Mouse (Mus musculus) hindbrain, embryonic 16.5 days (tissue): Measurements from ENCODE around the gene Bmpr1a. TPM values are rescaled to one million over a fixed set of nuclear protein-coding genes. Genes with fewer than 3 reads are reported as not detected.

Experiments
- ATAC-seq: fragments of 200-750 bp; cut with Nextera tagmentation; 2 replicates; pipeline ENCODE4 v1.8.0; 2017; ENCODE audit warnings: moderate TSS enrichment, moderate library complexity
- H3K27ac ChIP-seq: fragments of 300-500 bp; sonication (generic); 2 replicates; pipeline ENCODE4 v1.5.1; 2014; ENCODE audit warnings: low read depth, mild to moderate bottlenecking, control low read depth, low read length, moderate library complexity
- H3K27me3 ChIP-seq: fragments of 300-500 bp; sonication (generic); replicated peaks from 2 replicates; pipeline ENCODE4 v1.6.1; 2014; ENCODE audit warnings: low read length; ENCODE audit not compliant: control insufficient read depth, insufficient read depth
- H3K36me3 ChIP-seq: fragments of 300-500 bp; sonication (generic); 2 replicates; pipeline ENCODE4 v1.6.1; 2014; ENCODE audit warnings: mild to moderate bottlenecking, low read length, moderate library complexity, mixed read lengths; ENCODE audit not compliant: control insufficient read depth, insufficient read depth
- H3K4me1 ChIP-seq: fragments of 300-500 bp; sonication (generic); 2 replicates; pipeline ENCODE4 v1.6.1; 2014; ENCODE audit warnings: low read depth, low read length; ENCODE audit not compliant: control insufficient read depth, insufficient read depth
- H3K4me2 ChIP-seq: fragments of 300-500 bp; sonication (generic); 2 replicates; pipeline ENCODE4 v1.6.1; 2014; ENCODE audit warnings: mild to moderate bottlenecking, low read length, control low read depth, moderate library complexity
- H3K4me3 ChIP-seq: fragments of 300-500 bp; sonication (generic); 2 replicates; pipeline ENCODE4 v1.5.1; 2014; ENCODE audit warnings: mild to moderate bottlenecking, low read length, control low read depth, moderate library complexity
- H3K9ac ChIP-seq: fragments of 300-500 bp; sonication (generic); 2 replicates; pipeline ENCODE4 v1.6.1; 2014; ENCODE audit warnings: low read depth, mild to moderate bottlenecking, control low read depth, low read length, moderate library complexity
- H3K9me3 ChIP-seq: fragments of 300-500 bp; sonication (generic); 2 replicates; pipeline ENCODE4 v1.6.1; 2014; ENCODE audit warnings: mild to moderate bottlenecking, low read length, moderate library complexity; ENCODE audit not compliant: control insufficient read depth
- WGBS: fragments of 180-500 bp; shearing (Covaris S2); extraction: QIAGEN DNeasy Blood & Tissue Kit; methylation state at CpG from one replicate; pipeline ENCODE4 v1.1.7; 2014; 5-methylcytosine and 5-hydroxymethylcytosine counted together
- polyA plus RNA-seq: library from polyadenylated mRNA; unstranded; fragments of >200 nt; fragmentation: Nextera tagmentation; extraction: Ambion mirVana; gene quantifications from 2 replicates; pipeline ENCODE4 v1.2.1, GENCODE M21; 2015

The Bmpr1a gene
- 11.1 and 19.0 TPM in 2 replicates for polyA plus RNA-seq

DNA sequence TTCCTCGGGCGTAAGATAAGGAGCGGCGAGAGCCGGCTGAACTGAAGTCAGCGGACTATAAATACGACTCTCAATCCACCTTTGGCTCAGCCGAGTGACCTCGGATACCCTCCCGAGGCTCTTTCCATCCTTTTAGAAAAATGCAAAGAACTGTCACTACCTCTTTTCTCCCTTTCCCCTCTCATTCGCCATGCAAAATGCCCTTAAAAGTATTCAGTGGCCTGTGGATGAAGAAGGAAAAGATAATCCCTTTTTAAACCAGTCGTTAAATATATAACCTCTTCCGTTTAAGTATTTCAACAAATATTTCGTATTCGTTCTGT lies at the start of gene Bmpr1a:
TSS of gene Bmpr1a (minus strand) at position 17 of the 323 bp plus-strand sequence.
- H3K36me3 ChIP-seq = no peaks in the 10 kb centered on the region
- no peaks in the 10 kb centered on the region for H3K9me3 ChIP-seq
- peak within 1 kb of the TSS; percentile 87 for H3K4me3 ChIP-seq
- peak within 1 kb of the TSS; percentile 95 for H3K9ac ChIP-seq
- H3K4me2 ChIP-seq = peak within 1 kb of the TSS; percentile 62
- peak within 1 kb of the TSS; percentile 98 for H3K27ac ChIP-seq
- H3K27me3 ChIP-seq = no peaks in the 10 kb centered on the region
- H3K4me1 ChIP-seq = peaks cover 19% of the 10 kb centered on the region
- WGBS = 10% methylated on average over 15 of the region's 15 CpGs
- no peak for ATAC-seq

DNA sequence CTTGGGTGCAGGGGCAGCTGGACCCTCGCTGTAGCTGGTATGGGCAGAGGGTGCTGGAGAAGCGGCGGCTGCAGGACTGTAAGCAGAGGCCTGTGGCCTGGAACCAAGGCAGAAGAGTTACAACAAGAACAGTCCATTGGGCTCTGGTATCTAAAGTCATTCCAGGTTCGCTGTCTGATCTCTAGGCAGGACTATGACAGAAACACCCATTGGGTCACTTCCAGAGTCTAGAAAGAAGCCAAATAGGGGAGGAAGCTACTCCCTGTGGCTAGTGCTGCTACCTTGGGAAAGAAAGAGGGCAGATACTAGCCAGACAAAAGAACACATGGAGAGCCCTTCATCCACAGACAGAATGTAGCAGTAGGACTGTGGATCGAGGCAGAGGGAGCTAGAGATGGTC lies 49.1 kb upstream of the Bmpr1a start:
- Histone ChIP-seq H3K4me1 (no peaks in the 10 kb centered on the region), H3K9me3 (no peaks in the 10 kb centered on the region), H3K9ac (no peak overlapping the region), H3K4me3 (no peak overlapping the region), H3K27ac (no peak overlapping the region), H3K36me3 (no peaks in the 10 kb centered on the region), H3K4me2 (no peak overlapping the region), H3K27me3 (no peaks in the 10 kb centered on the region)
- WGBS = 88% methylated on average over 5 of the region's 5 CpGs
- ATAC-seq = no peak

DNA sequence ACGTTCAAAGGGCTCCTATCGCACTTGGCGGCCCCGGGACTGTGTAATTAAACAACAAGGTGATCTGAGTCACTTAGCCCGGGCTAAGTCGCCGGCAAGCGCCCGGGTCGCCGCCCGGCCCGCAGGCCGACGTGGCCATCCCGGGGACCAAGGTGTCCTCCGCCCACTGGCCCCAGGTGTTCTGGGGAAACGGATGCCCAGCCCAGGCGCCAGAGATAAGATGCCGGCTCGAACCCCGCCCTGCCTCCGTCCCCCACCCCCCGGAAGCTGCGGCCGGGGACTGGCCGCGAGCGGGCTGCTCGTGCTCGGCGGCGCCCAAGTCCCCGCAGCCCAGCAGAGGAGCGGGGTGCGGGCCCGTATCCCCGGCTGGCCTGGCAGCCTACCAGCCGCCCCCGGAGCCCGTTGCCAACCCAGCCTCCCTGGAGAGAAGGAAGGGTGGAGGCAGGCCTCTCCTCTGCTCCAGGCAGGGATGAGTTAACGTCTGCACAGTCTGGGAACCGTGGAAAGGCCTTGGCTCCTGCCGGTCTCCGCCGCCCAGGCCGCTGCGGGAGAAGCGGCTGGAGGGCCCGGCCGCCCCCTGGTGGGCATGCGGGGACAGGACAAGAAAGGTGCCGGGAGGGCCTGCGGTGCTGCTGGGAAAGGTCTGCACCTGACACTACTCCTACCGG lies 46.0 kb upstream of the Bmpr1a start:
- peak overlapping the region; percentile 93 for H3K9ac ChIP-seq
- H3K4me3 ChIP-seq = peak overlapping the region; percentile 81
- H3K9me3 ChIP-seq = no peaks in the 10 kb centered on the region
- peak overlapping the region; percentile 90 for H3K27ac ChIP-seq
- peak; percentile 96 for ATAC-seq
- no peaks in the 10 kb centered on the region for H3K4me1 ChIP-seq
- H3K4me2 ChIP-seq = peak overlapping the region; percentile 83
- no peaks in the 10 kb centered on the region for H3K27me3 ChIP-seq
- under 1% methylated on average over 52 of the region's 55 CpGs for WGBS
- H3K36me3 ChIP-seq = no peaks in the 10 kb centered on the region

DNA sequence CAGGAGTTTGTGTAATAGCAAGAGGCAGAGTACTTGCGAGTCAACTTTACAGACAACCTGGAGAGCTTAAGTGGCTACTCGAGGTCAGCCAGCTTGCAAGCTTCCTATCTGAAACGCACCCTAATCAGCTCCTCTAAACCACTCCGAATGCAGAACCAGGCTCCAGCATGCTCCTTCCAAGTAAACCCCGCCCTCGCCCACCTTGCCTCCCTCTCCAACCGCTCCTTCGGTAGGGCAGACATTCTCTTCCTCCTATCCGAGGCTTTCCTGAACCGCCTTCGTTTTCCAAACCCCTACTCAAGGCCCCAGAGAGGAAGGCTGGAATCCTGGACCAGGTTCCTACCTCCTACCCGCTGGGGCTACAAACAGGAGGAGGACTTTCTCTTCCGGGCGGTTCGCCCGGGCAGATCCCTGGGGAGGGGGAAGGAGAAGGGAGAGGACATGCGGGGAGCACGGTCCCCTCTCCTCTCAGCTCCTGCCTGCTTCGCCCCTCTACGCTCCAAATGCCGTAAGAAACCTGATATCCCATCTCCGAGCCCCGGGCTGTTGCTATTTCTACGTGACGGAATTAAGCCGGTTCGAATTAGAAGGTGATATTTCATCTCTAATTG lies 45.4 kb upstream of the Bmpr1a start:
- no peaks in the 10 kb centered on the region for H3K9me3 ChIP-seq
- under 1% methylated on average over 27 of the region's 27 CpGs for WGBS
- peak overlapping the region; percentile 93 for H3K9ac ChIP-seq
- ATAC-seq = peak; percentile 63
- peak overlapping the region; percentile 90 for H3K27ac ChIP-seq
- no peaks in the 10 kb centered on the region for H3K36me3 ChIP-seq
- peak overlapping the region; percentile 81 for H3K4me3 ChIP-seq
- no peaks in the 10 kb centered on the region for H3K27me3 ChIP-seq
- no peaks in the 10 kb centered on the region for H3K4me1 ChIP-seq
- H3K4me2 ChIP-seq = peak overlapping the region; percentile 83

DNA sequence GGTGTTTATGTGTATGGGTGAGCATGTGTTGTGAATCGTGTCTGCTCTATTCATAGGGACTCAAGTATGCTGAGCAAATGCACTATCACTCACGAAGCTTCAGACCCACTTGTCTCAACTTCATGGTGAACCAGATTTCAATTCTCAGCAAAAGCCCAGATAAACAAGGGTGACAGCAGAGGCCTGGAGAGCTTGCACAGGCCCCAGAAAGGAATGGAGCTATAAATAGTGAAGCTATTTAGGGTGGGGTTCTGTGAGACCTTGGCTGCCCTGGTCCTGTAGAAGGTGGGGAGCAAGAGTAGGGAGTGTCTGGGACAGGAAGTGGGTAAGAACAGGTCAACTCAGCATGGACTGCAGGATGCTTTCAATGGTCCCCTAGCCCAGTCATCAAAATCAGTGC lies 41.4 kb upstream of the Bmpr1a start:
- no peak for ATAC-seq
- WGBS = 75% methylated on average over 2 of the region's 2 CpGs

DNA sequence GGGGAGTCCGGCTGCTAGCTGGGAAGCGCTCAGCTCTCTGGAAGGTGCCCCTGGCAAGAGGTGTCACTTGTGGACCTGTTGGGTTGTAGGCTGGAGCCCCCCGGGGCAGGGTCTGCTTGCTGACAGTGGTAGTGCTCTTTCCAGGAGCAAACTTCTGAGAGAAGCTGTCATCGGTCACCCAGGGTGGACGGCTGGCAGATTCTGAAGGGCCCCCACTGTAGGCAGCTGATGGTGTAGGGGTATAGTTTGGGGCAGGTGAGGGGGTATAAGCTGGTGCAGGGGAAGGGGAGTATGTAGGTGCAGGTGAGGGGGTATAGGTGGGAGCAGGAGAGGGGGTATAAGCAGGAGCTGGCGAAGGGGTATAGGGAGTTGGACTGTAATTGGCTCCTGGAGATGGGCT lies 40.9 kb upstream of the Bmpr1a start:
- Histone ChIP-seq H3K27ac (no peak overlapping the region), H3K36me3 (no peaks in the 10 kb centered on the region), H3K9me3 (no peaks in the 10 kb centered on the region), H3K4me2 (no peak overlapping the region), H3K4me1 (no peaks in the 10 kb centered on the region), H3K27me3 (no peaks in the 10 kb centered on the region), H3K9ac (no peak overlapping the region), H3K4me3 (no peak overlapping the region)
- WGBS = 89% methylated on average over 6 of the region's 6 CpGs
- no peak for ATAC-seq

More for the DNA sequence above, 41.4 kb upstream of the Bmpr1a start:
- Histone ChIP-seq H3K4me3 (no peak overlapping the region), H3K9ac (no peak overlapping the region), H3K36me3 (no peaks in the 10 kb centered on the region), H3K4me1 (no peaks in the 10 kb centered on the region), H3K27ac (no peak overlapping the region), H3K4me2 (no peak overlapping the region), H3K27me3 (no peaks in the 10 kb centered on the region), H3K9me3 (no peaks in the 10 kb centered on the region)

DNA sequence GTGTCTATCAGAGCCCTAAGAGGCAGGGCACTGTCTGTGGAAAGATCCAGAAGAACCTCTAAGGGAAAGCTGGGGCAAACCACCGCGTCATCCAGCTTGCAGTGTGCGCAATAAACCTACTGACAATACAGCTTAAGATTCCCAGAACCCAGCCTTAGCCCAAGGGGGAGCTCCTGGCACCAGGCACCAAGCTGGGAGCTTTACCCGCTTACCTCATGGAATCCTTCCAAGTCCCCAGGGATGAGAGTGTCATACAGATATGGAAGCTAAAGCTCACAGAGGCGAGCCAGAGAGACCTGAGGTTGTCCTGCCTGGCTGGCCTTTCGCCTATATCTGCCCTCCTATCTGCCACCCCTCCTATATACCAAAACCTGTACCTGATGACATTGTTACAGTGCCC lies 40.5 kb upstream of the Bmpr1a start:
- no peaks in the 10 kb centered on the region for H3K36me3 ChIP-seq
- H3K9ac ChIP-seq = no peak overlapping the region
- no peak overlapping the region for H3K4me3 ChIP-seq
- H3K4me1 ChIP-seq = no peaks in the 10 kb centered on the region
- H3K27ac ChIP-seq = no peak overlapping the region
- no peaks in the 10 kb centered on the region for H3K9me3 ChIP-seq
- H3K27me3 ChIP-seq = no peaks in the 10 kb centered on the region
- ATAC-seq = no peak
- WGBS = 73% methylated on average over 6 of the region's 6 CpGs
- H3K4me2 ChIP-seq = no peak overlapping the region

DNA sequence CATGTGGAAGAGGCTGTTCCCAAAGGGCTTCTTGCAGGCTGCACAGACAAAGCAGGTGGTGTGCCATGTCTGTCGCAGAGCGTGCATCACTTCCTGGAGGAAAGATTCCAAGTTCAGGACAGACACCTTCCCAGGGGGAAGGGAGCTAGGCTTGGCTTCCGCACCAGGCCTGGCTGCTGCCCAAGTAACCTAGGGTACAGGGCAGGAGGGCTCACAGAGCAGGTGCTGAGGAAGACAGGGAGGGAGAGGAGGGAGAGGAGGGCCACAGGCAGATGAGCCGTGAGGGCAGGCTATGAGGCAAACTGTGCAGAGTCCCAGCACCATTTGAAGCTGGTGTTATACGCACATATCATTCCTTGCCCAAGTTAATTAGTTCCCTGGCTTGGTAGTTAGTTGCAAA lies 38.8 kb upstream of the Bmpr1a start:
- no peaks in the 10 kb centered on the region for H3K9me3 ChIP-seq
- H3K27ac ChIP-seq = no peak overlapping the region
- H3K9ac ChIP-seq = no peak overlapping the region
- no peaks in the 10 kb centered on the region for H3K36me3 ChIP-seq
- H3K27me3 ChIP-seq = no peaks in the 10 kb centered on the region
- 0 out of 2 replicates have a peak, but pooled peaks have one; percentile 42 for ATAC-seq
- no peak overlapping the region for H3K4me2 ChIP-seq
- H3K4me1 ChIP-seq = no peaks in the 10 kb centered on the region
- no peak overlapping the region for H3K4me3 ChIP-seq
- 72% methylated on average over 5 of the region's 5 CpGs for WGBS

DNA sequence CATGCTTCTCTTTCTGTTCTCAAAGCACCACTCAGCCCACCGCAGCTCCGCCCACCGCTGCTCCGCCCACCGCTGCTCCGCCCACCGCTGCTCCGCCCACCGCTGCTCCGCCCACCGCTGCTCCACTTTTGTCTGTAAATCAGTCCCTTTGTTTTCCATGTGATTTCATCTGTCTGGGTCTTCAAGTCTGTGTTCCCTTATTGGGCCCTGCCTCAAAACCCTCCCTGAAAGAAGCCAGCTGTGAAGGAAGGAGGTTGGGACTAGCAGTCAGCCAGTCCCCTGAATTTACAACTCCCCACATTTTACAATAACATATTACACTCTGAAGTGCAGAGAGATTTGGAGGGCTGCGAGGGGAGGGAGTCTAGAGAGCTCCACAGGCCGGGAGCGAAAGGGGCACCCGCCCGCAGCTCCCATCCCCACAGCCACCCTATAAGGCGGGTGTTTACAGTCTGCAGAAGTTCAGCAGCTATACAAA lies 37.6 kb upstream of the Bmpr1a start:
- H3K36me3 ChIP-seq = no peaks in the 10 kb centered on the region
- WGBS = 19% methylated on average over 16 of the region's 17 CpGs
- H3K4me3 ChIP-seq = no peak overlapping the region
- no peak overlapping the region for H3K9ac ChIP-seq
- no peak for ATAC-seq
- peak overlapping the region; percentile 5; the same call in 1 of the 2 replicates for H3K4me2 ChIP-seq
- H3K4me1 ChIP-seq = no peaks in the 10 kb centered on the region
- no peak overlapping the region for H3K27ac ChIP-seq
- no peaks in the 10 kb centered on the region for H3K27me3 ChIP-seq
- H3K9me3 ChIP-seq = no peaks in the 10 kb centered on the region
